Comparison of ENCODE assay signal across 11 mouse cellular contexts in genomic region chr11:66882224-66883040, GRCm38 (mm10). TPM values are rescaled to one million over a fixed set of nuclear protein-coding genes. Genes with fewer than 3 reads are reported as not detected.
DNase-seq lines count a peak whose midpoint lies in the region; ATAC-seq and TF ChIP-seq lines count a peak whose summit lies in the region.
"Had no signal": no experiment of that assay in that cellular context is flagged by ENCODE, and none has a peak within 500 bp of the region (broad histone marks: within the 10 kb centered on the region; RNA-seq: fewer than 3 reads in every experiment).

No protein-coding gene starts in this region.

- ATAC-seq in forebrain, embryonic 15.5 days (replicated peaks) = peak; percentile 68
- no peak for ATAC-seq in forebrain, embryonic 12.5 days (ENCODE audit: low FRiP score)
- ATAC-seq in midbrain, embryonic 14.5 days (ENCODE audit: low FRiP score, low TSS enrichment) = no peak
- ATAC-seq in limb, embryonic 14.5 days (ENCODE audit: low FRiP score, low read depth) = no peak
- no peak for ATAC-seq in neural tube, embryonic 15.5 days (ENCODE audit: low FRiP score)

- no peaks in the 10 kb centered on the region for H3K36me3 ChIP-seq in forebrain, embryonic 15.5 days
- no peaks in the 10 kb centered on the region for H3K36me3 ChIP-seq in forebrain, embryonic 12.5 days (replicated peaks)
- H3K36me3 ChIP-seq in midbrain, embryonic 14.5 days (ENCODE audit: control insufficient read depth, insufficient read depth, low read length) = no peaks in the 10 kb centered on the region
- H3K36me3 ChIP-seq in midbrain, embryonic 10.5 days = no peaks in the 10 kb centered on the region
- H3K36me3 ChIP-seq in limb, embryonic 14.5 days (ENCODE audit: control insufficient read depth, insufficient read depth, low read length) = no peaks in the 10 kb centered on the region
- no peaks in the 10 kb centered on the region for H3K36me3 ChIP-seq in neural tube, embryonic 15.5 days

- no peaks in the 10 kb centered on the region for H3K9me3 ChIP-seq in forebrain, embryonic 15.5 days
- no peaks in the 10 kb centered on the region for H3K9me3 ChIP-seq in forebrain, embryonic 12.5 days
- H3K9me3 ChIP-seq in midbrain, embryonic 14.5 days (ENCODE audit: control insufficient read depth, low read length) = no peaks in the 10 kb centered on the region
- no peaks in the 10 kb centered on the region for H3K9me3 ChIP-seq in midbrain, embryonic 10.5 days (replicated peaks)
- H3K9me3 ChIP-seq in limb, embryonic 14.5 days (ENCODE audit: control insufficient read depth, low read length) = no peaks in the 10 kb centered on the region
- H3K9me3 ChIP-seq in neural tube, embryonic 15.5 days (replicated peaks) = no peaks in the 10 kb centered on the region

- H3K4me2 ChIP-seq in forebrain, embryonic 15.5 days (replicated peaks) = no peak overlapping the region
- no peak overlapping the region for H3K4me2 ChIP-seq in forebrain, embryonic 12.5 days
- no peak overlapping the region for H3K4me2 ChIP-seq in midbrain, embryonic 14.5 days (ENCODE audit: low read length)
- no peak overlapping the region for H3K4me2 ChIP-seq in limb, embryonic 14.5 days (replicated peaks; ENCODE audit: low read depth, low read length, severe bottlenecking)
- no peak overlapping the region for H3K4me2 ChIP-seq in neural tube, embryonic 15.5 days

- H3K4me1 ChIP-seq in forebrain, embryonic 15.5 days = peaks cover 6% of the 10 kb centered on the region; the same call in 1 of the 2 replicates
- H3K4me1 ChIP-seq in forebrain, embryonic 12.5 days = no peaks in the 10 kb centered on the region
- H3K4me1 ChIP-seq in midbrain, embryonic 14.5 days (ENCODE audit: control insufficient read depth, insufficient read depth, low read length) = 0 out of 2 replicates have a peak, but pooled peaks cover 4% of the 10 kb centered on the region
- H3K4me1 ChIP-seq in midbrain, embryonic 10.5 days = no peaks in the 10 kb centered on the region
- 0 out of 2 replicates have a peak, but pooled peaks cover 4% of the 10 kb centered on the region for H3K4me1 ChIP-seq in limb, embryonic 14.5 days (ENCODE audit: control insufficient read depth, insufficient read depth, low read length)
- peaks cover 7% of the 10 kb centered on the region; the same call in 1 of the 2 replicates for H3K4me1 ChIP-seq in neural tube, embryonic 15.5 days

- H3K9ac ChIP-seq in forebrain, embryonic 15.5 days (replicated peaks) = no peak overlapping the region
- H3K9ac ChIP-seq in forebrain, embryonic 12.5 days = no peak overlapping the region
- H3K9ac ChIP-seq in midbrain, embryonic 14.5 days (replicated peaks; ENCODE audit: low read length) = no peak overlapping the region
- H3K9ac ChIP-seq in limb, embryonic 14.5 days (ENCODE audit: low read depth, low read length, severe bottlenecking) = no peak overlapping the region
- H3K9ac ChIP-seq in neural tube, embryonic 15.5 days (replicated peaks) = no peak overlapping the region

- DNase-seq in midbrain, embryonic 14.5 days = peak; percentile 31
- no peak for DNase-seq in midbrain, embryonic 10.5 days (ENCODE audit: low spot score)
- peak; percentile 63 for DNase-seq in limb, embryonic 14.5 days (ENCODE audit: low spot score)
- DNase-seq in yolk sac, embryonic 10.5 days (ENCODE audit: low spot score) = no peak
- no peak for DNase-seq in frontal cortex, postnatal 36 days (ENCODE audit: low spot score in 2 of 2)
- DNase-seq: kidney, postnatal 36 days; liver; retina, postnatal 1 day had no signal

- H3K27me3 ChIP-seq in forebrain, embryonic 15.5 days = no peaks in the 10 kb centered on the region
- no peaks in the 10 kb centered on the region for H3K27me3 ChIP-seq in forebrain, embryonic 12.5 days
- no peaks in the 10 kb centered on the region for H3K27me3 ChIP-seq in midbrain, embryonic 14.5 days (ENCODE audit: control insufficient read depth, insufficient read depth, low read length)
- H3K27me3 ChIP-seq in midbrain, embryonic 10.5 days (ENCODE audit: low read depth, poor library complexity, severe bottlenecking) = no peaks in the 10 kb centered on the region
- H3K27me3 ChIP-seq in limb, embryonic 14.5 days (ENCODE audit: control insufficient read depth, insufficient read depth, low read length) = no peaks in the 10 kb centered on the region
- H3K27me3 ChIP-seq in neural tube, embryonic 15.5 days (replicated peaks) = no peaks in the 10 kb centered on the region

- no peak for TF ChIP-seq POLR2A in limb, embryonic 14.5 days (IDR thresholded peaks at IDR 0.05; ENCODE audit: borderline replicate concordance, extremely low read depth, insufficient read depth, insufficient read length)

- 61% methylated on average over 7 of the region's 7 CpGs for WGBS in forebrain, embryonic 15.5 days
- 77% methylated on average over 7 of the region's 7 CpGs for WGBS in forebrain, embryonic 12.5 days
- 73% methylated on average over 7 of the region's 7 CpGs for WGBS in midbrain, embryonic 14.5 days
- 84% methylated on average over 7 of the region's 7 CpGs for WGBS in midbrain, embryonic 10.5 days
- 70% methylated on average over 7 of the region's 7 CpGs for WGBS in limb, embryonic 14.5 days
- 69% methylated on average over 7 of the region's 7 CpGs for WGBS in neural tube, embryonic 15.5 days

- H3K4me3 ChIP-seq in forebrain, embryonic 15.5 days = no peak overlapping the region
- no peak overlapping the region for H3K4me3 ChIP-seq in forebrain, embryonic 12.5 days (replicated peaks)
- no peak overlapping the region for H3K4me3 ChIP-seq in midbrain, embryonic 14.5 days (replicated peaks; ENCODE audit: low read depth, low read length)
- H3K4me3 ChIP-seq in midbrain, embryonic 10.5 days = no peak overlapping the region
- no peak overlapping the region for H3K4me3 ChIP-seq in limb, embryonic 14.5 days (replicated peaks; ENCODE audit: low read length)
- no peak overlapping the region for H3K4me3 ChIP-seq in neural tube, embryonic 15.5 days (replicated peaks)

- H3K27ac ChIP-seq in forebrain, embryonic 15.5 days (replicated peaks) = 0 out of 2 replicates have a peak overlapping the region, but pooled peaks have one; percentile 5
- no peak overlapping the region for H3K27ac ChIP-seq in forebrain, embryonic 12.5 days
- 0 out of 2 replicates have a peak overlapping the region, but pooled peaks have one; percentile 32 for H3K27ac ChIP-seq in midbrain, embryonic 14.5 days (replicated peaks; ENCODE audit: low read depth, low read length)
- no peak overlapping the region for H3K27ac ChIP-seq in midbrain, embryonic 10.5 days (replicated peaks)
- H3K27ac ChIP-seq in limb, embryonic 14.5 days (replicated peaks; ENCODE audit: low read depth, low read length) = 0 out of 2 replicates have a peak overlapping the region, but pooled peaks have one; percentile 33
- peak overlapping the region; percentile 66 for H3K27ac ChIP-seq in neural tube, embryonic 15.5 days (replicated peaks)

RNA-seq across cellular contexts. Expression of gene Pirt, which starts 29.3 kb away (rescaled TPM):
- polyA plus RNA-seq in forebrain, embryonic 15.5 days (2015; fragmentation: Nextera tagmentation; extraction: Ambion mirVana) = 0.11 TPM in 1 of 2 replicates, not detected in the other
- 0.29 and 0.32 TPM in 2 replicates for polyA plus RNA-seq in forebrain, embryonic 12.5 days (2016; fragmentation: Nextera tagmentation; extraction: Ambion mirVana)
- polyA plus RNA-seq in midbrain, embryonic 14.5 days (2014; fragmentation: Nextera tagmentation; extraction: Ambion mirVana) = 0.80 and 0.89 TPM in 2 replicates
- polyA plus RNA-seq in midbrain, embryonic 10.5 days (2016; fragmentation: Nextera tagmentation; extraction: Ambion mirVana) = 0.06 and 0.29 TPM in 2 replicates
- 0.14 and 0.23 TPM in 2 replicates for polyA plus RNA-seq in limb, embryonic 14.5 days (2012; rRNA removed)
- 0.17 and 0.18 TPM in 2 replicates for polyA plus RNA-seq in limb, embryonic 14.5 days (2014; fragmentation: Nextera tagmentation; extraction: Ambion mirVana)
- 16.0 and 17.2 TPM in 2 replicates for polyA plus RNA-seq in neural tube, embryonic 15.5 days (2015; fragmentation: Nextera tagmentation; extraction: Ambion mirVana)

Comparison
In these comparisons a context has a peak if more than half of its experiments do, and no peak if none do; other contexts are left out.
1. H3K27ac ChIP-seq: peak in forebrain, embryonic 15.5 days (single experiment), midbrain, embryonic 14.5 days (single experiment), limb, embryonic 14.5 days (single experiment) and neural tube, embryonic 15.5 days (single experiment); none in forebrain, embryonic 12.5 days (single experiment) and midbrain, embryonic 10.5 days (single experiment).
2. DNase-seq: peak in midbrain, embryonic 14.5 days (single experiment) and limb, embryonic 14.5 days (single experiment); none in midbrain, embryonic 10.5 days (single experiment), yolk sac, embryonic 10.5 days (single experiment) and frontal cortex, postnatal 36 days (0 of 2).